Comparison of ENCODE assay signal across 6 mouse cellular contexts in genomic region chr17:9066633-9067032, GRCm38 (mm10).
A peak's percentile ranks its signal among the peaks of the same experiment; 100 is the strongest.
DNase-seq lines count a peak whose midpoint lies in the region; ATAC-seq and TF ChIP-seq lines count a peak whose summit lies in the region.
"Not testable (repeated sequence)": the region's sequence is repeated elsewhere in the genome, so short reads cannot be mapped to it uniquely, and the experiment has no call there.

No protein-coding gene starts in this region.

- not testable (repeated sequence) for H3K9me3 ChIP-seq in ES-E14 (ENCODE audit: control insufficient read depth, insufficient read depth, low read depth, low read length); embryonic facial prominence, embryonic 10.5 days; limb, embryonic 11.5 days (ENCODE audit: control insufficient read depth, low read length)

- H3K4me2 ChIP-seq in limb, embryonic 11.5 days (ENCODE audit: low read depth, severe bottlenecking) = not testable (repeated sequence)

- H3K9ac ChIP-seq in ES-E14 (ENCODE audit: insufficient read depth, low read depth, low read length, poor library complexity, severe bottlenecking); limb, embryonic 11.5 days (ENCODE audit: low read length): not testable (repeated sequence)

- H3K27ac ChIP-seq in ES-E14 (ENCODE audit: insufficient read depth, low read depth, low read length, poor library complexity, severe bottlenecking); embryonic facial prominence, embryonic 10.5 days (replicated peaks); limb, embryonic 11.5 days (replicated peaks; ENCODE audit: low read depth, low read length): not testable (repeated sequence)

- not testable (repeated sequence) for H3K27me3 ChIP-seq in embryonic facial prominence, embryonic 10.5 days (replicated peaks; ENCODE audit: low read depth, poor library complexity, severe bottlenecking); limb, embryonic 11.5 days (ENCODE audit: control insufficient read depth, insufficient read depth, low read length)

- in situ Hi-C loops in ES-E14 (cut with MboI; ENCODE audit: low sequenced_read_pairs in 2 of 2, unreplicated experiment in 2 of 2) = not testable (repeated sequence)

- DNase-seq in ES-E14 (ENCODE audit: low read depth, low spot score) = peak; percentile 3
- DNase-seq in ZHBTc4 (ENCODE audit: low read depth, low spot score) = peak; percentile 17
- peak; percentile 16 for DNase-seq in embryonic facial prominence, embryonic 10.5 days (ENCODE audit: low spot score)
- peak; percentile 1 for DNase-seq in induced T-regulatory cell, adult 2 months (ENCODE audit: low read depth)
- peak; percentile 25 for DNase-seq in limb, embryonic 11.5 days (ENCODE audit: low spot score)
- peak; percentile 13 for DNase-seq in retina, embryonic 14.5 days (ENCODE audit: low spot score)

- WGBS in embryonic facial prominence, embryonic 10.5 days = 12% methylated on average over 2 of the region's 2 CpGs
- WGBS in limb, embryonic 11.5 days = 13% methylated on average over 2 of the region's 2 CpGs

- H3K4me3 ChIP-seq in ES-E14 (ENCODE audit: insufficient read depth in 1 of 2, low read depth in 1 of 2, low read length in 2 of 2, poor library complexity in 1 of 2, severe bottlenecking in 1 of 2); embryonic facial prominence, embryonic 10.5 days; limb, embryonic 11.5 days (ENCODE audit: low read depth, low read length): not testable (repeated sequence)

- not testable (repeated sequence) for ATAC-seq in limb, embryonic 11.5 days (ENCODE audit: insufficient number of reproducible peaks, low FRiP score, low TSS enrichment, low read depth)

- H3K36me3 ChIP-seq in ES-E14 (ENCODE audit: control insufficient read depth, insufficient read depth, low read length, poor library complexity, severe bottlenecking); embryonic facial prominence, embryonic 10.5 days (replicated peaks); limb, embryonic 11.5 days (ENCODE audit: control insufficient read depth, insufficient read depth, low read length): not testable (repeated sequence)

- not testable (repeated sequence) for H3K4me1 ChIP-seq in ES-E14 (ENCODE audit: control insufficient read depth in 2 of 2, insufficient read depth in 2 of 2, low read length in 2 of 2, poor library complexity in 1 of 2); embryonic facial prominence, embryonic 10.5 days; limb, embryonic 11.5 days (ENCODE audit: control insufficient read depth, insufficient read depth, low read length)

TF ChIP-seq in ES-E14, 5 proteins besides CTCF, POLR2A, EP300 and RAD21:
- TF ChIP-seq ZNF384 (IDR thresholded peaks at IDR 0.05; ENCODE audit: low read depth, low read length) = peak; percentile 98
